Comparison of ENCODE assay signal across 13 mouse cellular contexts in the genomic region with DNA sequence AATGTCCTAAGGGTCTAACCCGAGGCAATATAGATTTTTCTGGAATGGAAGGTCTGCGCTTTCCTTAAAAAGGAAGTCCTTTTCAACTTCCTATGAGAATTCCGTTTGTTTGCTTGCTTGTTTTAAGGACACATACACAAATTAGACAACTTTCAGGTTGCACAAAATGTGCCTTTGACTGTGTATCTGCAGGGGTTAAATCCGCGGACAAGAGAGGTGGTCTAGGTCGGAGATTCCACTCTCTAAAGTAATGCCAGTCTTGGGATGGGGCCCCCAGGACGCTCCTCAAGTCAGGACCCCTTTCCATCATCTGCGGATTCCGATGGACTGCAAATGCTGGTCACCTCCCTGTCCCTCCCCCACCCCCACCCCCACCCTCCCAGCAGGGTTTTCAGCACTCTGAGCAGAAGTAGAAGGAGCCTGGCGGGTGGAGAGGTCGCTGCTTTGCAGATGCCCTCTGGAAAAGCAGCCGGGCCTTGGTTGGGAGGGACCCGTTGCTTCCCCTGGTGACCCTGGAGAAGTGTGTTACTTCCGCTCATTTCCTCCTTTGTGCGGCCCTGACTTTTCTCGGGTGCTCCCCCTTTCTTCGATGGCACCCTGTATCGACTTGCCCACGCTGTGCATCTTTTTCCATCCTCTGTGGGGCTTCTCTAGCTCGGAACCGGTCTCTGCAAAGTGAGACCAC. TPM values are rescaled to one million over a fixed set of nuclear protein-coding genes. Genes with fewer than 3 reads are reported as not detected.
DNase-seq lines count a peak whose midpoint lies in the region; ATAC-seq lines count a peak whose summit lies in the region.
"Had no signal": no experiment of that assay in that cellular context is flagged by ENCODE, and none has a peak within 500 bp of the region (broad histone marks: within the 10 kb centered on the region; RNA-seq: fewer than 3 reads in every experiment).

No protein-coding gene starts in this region.

- peak overlapping the region; percentile 44 for H3K4me3 ChIP-seq in hindbrain, embryonic 10.5 days
- 0 out of 2 replicates have a peak overlapping the region, but pooled peaks have one; percentile 6 for H3K4me3 ChIP-seq in midbrain, embryonic 15.5 days

- intact Hi-C loops in heart, postnatal 14 days (cut with DNase I): no loop called here

- under 1% methylated on average over 21 of the region's 21 CpGs for WGBS in hindbrain, embryonic 10.5 days
- 3% methylated on average over 21 of the region's 21 CpGs for WGBS in midbrain, embryonic 15.5 days

- H3K4me2 ChIP-seq in midbrain, embryonic 15.5 days: peak overlapping the region; percentile 35; the same call in 1 of the 2 replicates

- peaks cover 80% of the 10 kb centered on the region for H3K4me1 ChIP-seq in hindbrain, embryonic 10.5 days (replicated peaks)
- peaks cover 43% of the 10 kb centered on the region for H3K4me1 ChIP-seq in midbrain, embryonic 15.5 days

- H3K27ac ChIP-seq in hindbrain, embryonic 10.5 days: peak overlapping the region; percentile 80
- H3K27ac ChIP-seq in midbrain, embryonic 15.5 days: no peak overlapping the region
- H3K27ac ChIP-seq: limb, embryonic 13.5 days had no signal

- no peak overlapping the region for H3K9ac ChIP-seq in midbrain, embryonic 15.5 days
- H3K9ac ChIP-seq: limb, embryonic 13.5 days had no signal

- H3K36me3 ChIP-seq in hindbrain, embryonic 10.5 days: no peaks in the 10 kb centered on the region
- no peaks in the 10 kb centered on the region for H3K36me3 ChIP-seq in midbrain, embryonic 15.5 days (replicated peaks)
- H3K36me3 ChIP-seq: limb, embryonic 13.5 days had no signal

- ATAC-seq in midbrain, embryonic 15.5 days (replicated peaks): no peak
- no peak for ATAC-seq in erythroid progenitor cell, adult 5-6 weeks (replicated peaks; ENCODE audit: low FRiP score, poor library complexity, severe bottlenecking)
- no peak for ATAC-seq in erythroblast, adult 5-6 weeks (replicated peaks; ENCODE audit: low FRiP score, poor library complexity, severe bottlenecking)

- peaks cover 95% of the 10 kb centered on the region for H3K27me3 ChIP-seq in hindbrain, embryonic 10.5 days (ENCODE audit: insufficient read depth, poor library complexity, severe bottlenecking)
- peaks cover 41% of the 10 kb centered on the region for H3K27me3 ChIP-seq in midbrain, embryonic 15.5 days (replicated peaks)

- DNase-seq in heart, adult 11 months: peak; percentile 57
- no peak for DNase-seq in heart, postnatal 14 days
- peak; percentile 56 for DNase-seq in embryo, embryonic 10 days (ENCODE audit: low spot score)
- DNase-seq in hindbrain, embryonic 10.5 days (ENCODE audit: low spot score): peak; percentile 72
- DNase-seq in layer of hippocampus, adult 9-10 months (ENCODE audit: low spot score): no peak
- DNase-seq: gastrocnemius, postnatal 36 days; kidney, postnatal 14 days had no signal

- no peaks in the 10 kb centered on the region for H3K9me3 ChIP-seq in hindbrain, embryonic 10.5 days
- no peaks in the 10 kb centered on the region for H3K9me3 ChIP-seq in midbrain, embryonic 15.5 days
- H3K9me3 ChIP-seq: limb, embryonic 13.5 days had no signal

RNA-seq across cellular contexts. Expression of a gene that starts 10.2 kb away (rescaled TPM):
- total RNA-seq in heart, postnatal 14 days (2021): under 1 TPM in 1 of 2 experiments, not detected in 1; 0.12 TPM
- polyA plus RNA-seq in hindbrain, embryonic 10.5 days (2016; fragmentation: Nextera tagmentation; extraction: Ambion mirVana): 7.6 and 9.3 TPM in 2 replicates
- 9.8 and 11.6 TPM in 2 replicates for polyA plus RNA-seq in midbrain, embryonic 15.5 days (2015; fragmentation: Nextera tagmentation; extraction: Ambion mirVana)
- total RNA-seq in erythroid progenitor cell, adult 5-6 weeks (2015; ENCODE audit: low replicate concordance): not detected in 2 replicates
- not detected in 2 replicates for total RNA-seq in erythroid progenitor cell, adult 5-6 weeks (2017; ENCODE audit: low replicate concordance)
- not detected in 2 replicates for total RNA-seq in erythroblast, adult 5-6 weeks (2015; ENCODE audit: low replicate concordance)
- not detected in 2 replicates for total RNA-seq in erythroblast, adult 5-6 weeks (2017; ENCODE audit: low replicate concordance)
- total RNA-seq: gastrocnemius, postnatal 36 days had no signal

RNA-seq across cellular contexts. Expression of a gene that starts 40.1 kb away (rescaled TPM):
- not detected for total RNA-seq in heart, postnatal 14 days (2021)
- polyA plus RNA-seq in hindbrain, embryonic 10.5 days (2016; fragmentation: Nextera tagmentation; extraction: Ambion mirVana): not detected in 2 replicates
- not detected in 2 replicates for polyA plus RNA-seq in midbrain, embryonic 15.5 days (2015; fragmentation: Nextera tagmentation; extraction: Ambion mirVana)
- total RNA-seq in erythroid progenitor cell, adult 5-6 weeks (2015; ENCODE audit: low replicate concordance): not detected in 2 replicates
- not detected in 2 replicates for total RNA-seq in erythroid progenitor cell, adult 5-6 weeks (2017; ENCODE audit: low replicate concordance)
- total RNA-seq in erythroblast, adult 5-6 weeks (2015; ENCODE audit: low replicate concordance): not detected in 2 replicates
- total RNA-seq in erythroblast, adult 5-6 weeks (2017; ENCODE audit: low replicate concordance): not detected in 2 replicates
- total RNA-seq: gastrocnemius, postnatal 36 days had no signal
- polyA plus RNA-seq: cortical plate, adult 2 months; limb, embryonic 13.5 days; small intestine, adult 2 months had no signal

Comparison
In these comparisons a context has a peak if more than half of its experiments do, and no peak if none do; other contexts are left out.
1. DNase-seq: peak in heart, adult 11 months (single experiment), embryo, embryonic 10 days (single experiment) and hindbrain, embryonic 10.5 days (single experiment); none in heart, postnatal 14 days (0 of 2) and layer of hippocampus, adult 9-10 months (single experiment).